Mouse (Mus musculus) bone marrow macrophage, adult 2 months (primary cell): ENCODE measurements around the gene Mrpl42. TPM values are rescaled to one million over a fixed set of nuclear protein-coding genes. Genes with fewer than 3 reads are reported as not detected.

Source experiments
- H3K27ac ChIP-seq: 2 replicates; pipeline ENCODE4 v1.5.1; 2012; ENCODE audit warnings: low read depth, low read length; ENCODE audit not compliant: insufficient read depth
- H3K4me1 ChIP-seq: 2 replicates; pipeline ENCODE4 v1.6.1; 2012; ENCODE audit warnings: low read length; ENCODE audit not compliant: control insufficient read depth, insufficient read depth
- H3K4me3 ChIP-seq: 2 replicates; pipeline ENCODE4 v1.5.1; 2012; ENCODE audit warnings: mild to moderate bottlenecking, low read length, moderate library complexity; ENCODE audit not compliant: insufficient read depth
- CTCF ChIP-seq: IDR thresholded peaks from 2 replicates; pipeline ENCODE4 v1.5.1; 2012; ENCODE audit warnings: low read depth, mild to moderate bottlenecking, low read length, moderate library complexity
- POLR2A ChIP-seq: IDR thresholded peaks from 2 replicates; pipeline ENCODE4 v1.6.1; 2012; ENCODE audit warnings: mild to moderate bottlenecking, low read depth, low read length, borderline replicate concordance
- polyA plus RNA-seq: library from polyadenylated mRNA; stranded (reverse); fragments of >200 nt; gene quantifications from 2 replicates; pipeline ENCODE4 v1.2.4, GENCODE M21; 2012; ENCODE audit not compliant: missing spikeins, insufficient read depth, insufficient read length

Mrpl42 gene
- polyA plus RNA-seq, 1 experiment = 96.0 TPM

DNA sequence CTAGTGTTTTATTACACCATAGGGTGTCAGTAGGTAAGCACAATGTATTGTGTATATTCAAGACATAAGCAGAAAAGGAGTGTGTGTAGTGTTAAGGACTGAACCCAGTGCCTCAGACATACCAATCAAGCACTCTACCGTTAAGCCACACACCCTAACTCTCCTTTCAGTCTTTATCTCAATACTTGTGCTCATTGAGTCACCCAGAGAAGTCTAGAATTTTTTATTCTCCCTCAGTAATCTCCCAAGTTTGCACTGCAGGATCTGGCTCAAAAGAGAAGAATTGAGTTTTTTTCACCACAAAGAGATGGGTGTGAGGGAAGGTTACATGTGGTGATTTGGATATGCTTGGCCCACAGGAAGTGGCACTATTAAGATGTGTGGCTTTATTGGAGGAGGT is 39.5 kb downstream of the Mrpl42 start:
- no peak overlapping the region for H3K27ac ChIP-seq
- no peak for TF ChIP-seq POLR2A
- TF ChIP-seq CTCF = no peak
- no peak overlapping the region for H3K4me3 ChIP-seq
- peaks cover 14% of the 10 kb centered on the region for H3K4me1 ChIP-seq

DNA sequence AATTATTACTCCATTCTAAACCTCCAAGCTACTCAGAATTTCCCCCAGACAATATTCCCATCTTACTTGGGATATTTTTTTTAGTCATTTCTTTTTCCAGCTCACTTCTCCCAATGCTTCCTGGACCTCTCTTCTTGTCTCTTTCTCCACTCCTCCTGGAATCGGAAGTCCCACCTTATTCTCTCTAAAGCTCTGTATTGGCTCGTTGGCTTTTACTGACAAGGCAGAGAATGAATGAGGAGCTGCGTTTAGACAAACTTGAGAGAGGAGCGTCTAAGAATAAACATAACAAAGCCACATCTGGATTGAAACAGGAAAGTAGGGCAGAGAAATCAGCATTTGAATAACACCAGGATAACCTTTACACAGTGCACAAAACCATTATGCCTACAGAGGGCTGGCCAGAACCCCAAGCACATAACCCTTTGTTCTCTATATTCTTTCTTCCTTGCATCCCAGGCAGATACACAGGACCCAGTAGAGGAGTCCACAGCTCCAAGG is 40.6 kb downstream of the Mrpl42 start:
- H3K4me1 ChIP-seq = peaks cover 14% of the 10 kb centered on the region
- TF ChIP-seq POLR2A (no peak), CTCF (no peak)
- no peak overlapping the region for H3K27ac ChIP-seq
- H3K4me3 ChIP-seq = no peak overlapping the region

DNA sequence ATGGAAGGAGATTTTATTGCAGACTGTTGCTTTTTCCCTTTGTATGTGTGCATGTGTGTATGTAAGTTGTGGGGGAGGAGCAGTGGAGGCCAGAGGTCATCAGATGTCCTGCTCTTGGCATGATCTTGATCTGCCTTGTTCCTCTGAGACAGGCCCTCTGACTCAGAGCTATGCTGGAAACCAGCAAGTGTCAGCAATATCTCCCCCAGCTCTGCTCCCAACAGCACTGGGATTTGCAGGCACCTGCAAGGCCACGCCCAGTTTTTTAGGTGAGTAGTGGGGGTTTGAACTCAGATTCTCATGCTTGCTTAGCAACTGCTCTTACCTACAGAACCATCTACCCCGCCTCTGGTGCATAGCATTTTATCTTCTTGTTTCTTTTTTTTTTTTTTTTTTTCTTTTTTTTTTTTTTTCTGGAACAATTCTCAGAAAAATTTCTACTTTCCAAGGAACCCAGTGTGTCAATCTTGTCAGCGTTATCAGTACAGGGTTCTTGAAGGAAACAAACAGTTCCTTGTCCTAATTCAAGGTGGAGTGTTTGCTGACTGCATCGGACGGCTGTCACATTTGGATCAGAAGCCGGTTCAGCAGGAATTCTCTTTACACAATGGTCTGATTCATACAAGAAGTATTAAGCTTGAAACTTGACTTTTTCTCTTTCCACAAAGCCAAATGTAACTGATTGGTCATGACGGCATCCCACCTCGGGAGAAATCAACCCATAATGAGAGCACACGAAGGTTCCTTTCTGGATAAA is 43.5 kb downstream of the Mrpl42 start:
- Histone ChIP-seq H3K27ac (no peak overlapping the region), H3K4me1 (peaks cover 8% of the 10 kb centered on the region), H3K4me3 (no peak overlapping the region)
- TF ChIP-seq CTCF (no peak), POLR2A (no peak)

DNA sequence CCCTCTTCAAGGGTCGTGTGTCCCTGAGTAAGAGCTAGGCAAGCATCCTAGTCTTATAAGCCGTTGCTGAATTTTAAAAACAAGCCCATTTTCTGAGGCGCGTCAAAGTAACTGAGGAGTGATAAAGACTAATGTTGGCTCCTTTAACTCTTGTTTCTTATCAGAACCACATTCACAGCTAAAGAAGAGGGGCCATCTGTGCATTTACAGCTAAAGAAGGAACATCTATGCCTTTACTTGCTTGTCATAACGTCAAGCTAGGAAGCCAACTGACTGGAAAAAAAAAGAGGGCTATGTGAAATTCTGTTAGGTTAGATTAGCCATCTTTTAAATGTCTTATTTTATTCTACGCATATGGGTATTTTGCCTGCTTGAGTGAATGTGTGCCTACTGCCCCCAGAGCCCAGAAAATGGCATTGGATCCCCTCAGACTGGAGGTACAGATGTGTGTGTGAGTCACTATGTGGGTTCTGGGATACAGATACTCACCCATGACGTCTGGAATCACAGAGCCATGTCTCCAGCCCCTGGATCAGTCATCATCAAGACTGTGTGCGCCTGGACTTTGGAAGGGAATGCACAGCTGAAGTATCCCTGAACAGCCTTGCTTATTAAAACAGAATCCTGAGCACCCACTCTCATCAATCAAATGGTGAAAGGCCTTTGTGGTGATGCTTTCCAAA is 44.2 kb downstream of the Mrpl42 start:
- no peak for TF ChIP-seq POLR2A
- no peak for TF ChIP-seq CTCF
- no peak overlapping the region for H3K27ac ChIP-seq
- no peak overlapping the region for H3K4me3 ChIP-seq
- peaks cover 8% of the 10 kb centered on the region for H3K4me1 ChIP-seq

DNA sequence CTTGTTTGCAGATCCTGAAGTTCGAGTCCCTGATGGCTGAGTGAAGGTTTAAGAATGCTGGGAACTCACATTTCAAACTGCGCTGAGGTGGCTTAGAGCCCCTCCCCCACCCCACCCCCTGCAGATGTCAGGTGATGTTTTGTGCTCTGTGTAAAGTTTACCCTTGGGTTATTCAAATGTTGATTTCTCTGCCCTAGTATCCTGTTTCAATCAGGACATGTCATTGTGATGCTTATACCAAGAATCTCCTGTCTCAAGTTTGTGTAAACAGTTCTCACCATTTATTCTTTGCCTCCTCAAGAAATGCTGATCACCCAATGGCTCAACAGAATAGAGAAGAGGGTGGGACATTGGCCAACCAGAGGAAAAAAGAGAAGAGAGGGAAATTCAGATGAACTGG is 45.6 kb downstream of the Mrpl42 start:
- H3K4me3 ChIP-seq = no peak overlapping the region
- TF ChIP-seq POLR2A = no peak
- TF ChIP-seq CTCF = no peak
- no peak overlapping the region for H3K27ac ChIP-seq
- H3K4me1 ChIP-seq = peaks cover 8% of the 10 kb centered on the region

DNA sequence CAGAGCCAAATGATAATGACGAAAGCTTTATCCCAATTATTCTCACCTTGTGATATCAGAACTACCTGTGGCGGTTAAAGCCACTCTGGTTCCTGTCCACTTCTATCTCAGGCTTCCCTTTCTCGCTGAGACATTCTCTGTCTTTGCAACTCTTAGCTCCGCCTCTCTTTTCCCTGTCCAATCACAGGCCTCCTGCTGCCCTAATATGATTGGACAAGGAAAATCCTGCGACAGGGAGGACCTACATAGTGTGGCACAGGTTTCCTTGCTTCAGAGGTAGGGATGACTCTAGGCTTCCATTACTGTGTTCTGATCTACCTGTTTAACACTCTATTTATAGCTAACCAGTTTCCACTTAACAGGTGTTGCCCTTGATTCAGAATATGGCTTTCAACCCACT is 48.5 kb downstream of the Mrpl42 start:
- no peak overlapping the region for H3K4me3 ChIP-seq
- H3K4me1 ChIP-seq = peaks cover 6% of the 10 kb centered on the region
- no peak for TF ChIP-seq CTCF
- no peak overlapping the region for H3K27ac ChIP-seq

DNA sequence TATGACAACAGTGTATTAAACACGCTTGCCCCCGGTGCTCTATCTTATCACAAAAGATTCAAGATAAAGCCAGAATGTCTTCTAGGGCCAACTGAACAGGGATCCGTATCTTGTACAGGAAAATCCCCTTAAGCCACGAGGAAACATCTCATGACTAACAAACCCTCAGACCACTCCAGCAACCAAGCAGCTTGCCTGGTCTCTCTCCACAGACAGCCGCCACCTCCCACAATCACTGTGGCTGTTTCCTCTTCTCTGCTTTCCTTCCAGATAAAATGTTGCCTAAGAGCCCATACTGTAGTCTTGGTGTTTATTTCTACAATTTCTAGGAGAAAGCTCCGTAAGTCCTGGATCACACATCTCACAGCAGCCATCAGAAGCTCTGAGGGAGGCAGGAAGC is 52.7 kb downstream of the Mrpl42 start:
- no peak overlapping the region for H3K4me3 ChIP-seq
- H3K4me1 ChIP-seq = peaks cover 5% of the 10 kb centered on the region; the same call in 1 of the 2 replicates
- no peak for TF ChIP-seq POLR2A
- no peak for TF ChIP-seq CTCF
- no peak overlapping the region for H3K27ac ChIP-seq

DNA sequence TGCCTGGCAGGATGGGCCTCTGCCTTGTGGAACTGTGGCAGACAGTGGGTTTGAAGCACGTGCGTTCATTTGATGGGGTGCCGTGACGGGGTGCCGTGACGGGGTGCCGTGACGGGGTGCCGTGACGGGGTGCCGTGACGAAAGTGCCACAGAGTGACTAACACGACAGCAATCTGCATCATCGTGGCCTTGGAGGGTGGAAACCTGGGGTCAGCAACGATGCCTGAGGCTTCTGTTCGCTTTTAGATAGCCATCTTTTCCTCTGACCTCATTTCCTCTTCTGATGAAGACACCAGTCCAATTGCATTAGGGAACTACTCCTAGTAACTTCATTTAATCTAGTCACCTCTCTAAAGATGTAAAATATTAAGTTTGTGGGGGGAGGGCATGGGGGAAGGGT is 53.8 kb downstream of the Mrpl42 start:
- no peak overlapping the region for H3K4me3 ChIP-seq
- no peak overlapping the region for H3K27ac ChIP-seq
- no peak for TF ChIP-seq POLR2A
- no peak for TF ChIP-seq CTCF
- peaks cover 5% of the 10 kb centered on the region; the same call in 1 of the 2 replicates for H3K4me1 ChIP-seq

DNA sequence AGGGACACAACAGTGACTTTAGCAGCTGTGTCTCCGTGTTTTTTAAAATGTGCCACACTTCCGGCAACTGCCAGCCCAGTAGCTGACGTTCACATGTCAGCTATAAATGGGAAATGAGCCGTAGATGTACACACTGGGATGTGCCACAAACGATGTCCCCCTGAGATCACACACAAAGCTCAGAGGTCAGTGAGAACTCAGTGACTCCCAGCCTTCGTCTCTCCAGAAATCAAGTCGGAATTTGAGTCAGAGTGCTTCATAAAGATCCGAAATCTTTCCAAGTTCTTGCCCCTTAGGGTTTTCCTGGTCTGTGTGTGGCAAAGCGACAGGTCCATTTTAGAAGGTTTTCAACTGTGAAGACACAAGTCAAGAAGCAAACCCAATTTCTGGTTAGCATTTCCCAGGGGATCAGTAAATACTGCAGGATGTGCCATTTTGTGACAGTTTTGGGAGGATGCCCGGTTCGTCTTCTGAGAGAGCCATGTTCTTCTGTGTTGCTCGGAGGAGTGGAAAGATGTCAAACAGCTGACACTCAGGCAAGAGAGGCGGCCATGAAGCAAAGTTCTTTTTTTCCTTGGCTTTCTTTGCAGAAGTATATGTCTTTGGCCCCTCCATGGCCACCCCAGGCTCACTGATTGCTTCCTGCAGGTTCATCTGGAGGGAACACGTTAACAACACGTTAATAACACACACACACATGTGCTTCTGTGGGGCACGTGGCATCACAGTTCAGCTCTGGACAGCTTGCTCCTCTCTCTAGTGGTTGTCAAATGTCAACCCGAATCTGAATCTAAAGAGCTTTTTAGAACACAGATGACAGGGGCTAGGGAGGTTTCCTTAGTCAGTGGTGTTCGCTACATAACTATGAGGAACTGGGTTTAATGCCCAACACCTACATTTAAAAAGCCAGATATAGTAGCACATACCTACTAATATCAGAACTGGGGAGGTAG is 56.4 kb downstream of the Mrpl42 start:
- no peak overlapping the region for H3K4me3 ChIP-seq
- H3K27ac ChIP-seq = no peak overlapping the region
- TF ChIP-seq CTCF (no peak), POLR2A (no peak)
- H3K4me1 ChIP-seq = peaks cover 8% of the 10 kb centered on the region
